Mouse (Mus musculus) left cerebral cortex, postnatal 36 days (tissue): ENCODE data around the gene Ube2n. TPM values are rescaled to one million over a fixed set of nuclear protein-coding genes. Genes with fewer than 3 reads are reported as not detected.
A peak's percentile ranks its signal among the peaks of the same experiment; 100 is the strongest.

Experiments
- DNase-seq, 2 experiments: peaks; one replicate each; pipeline ENCODE4 v3.0.0; 2021 to 2022; ENCODE audit warnings: low spot score in 2 of 2, mixed read lengths in 1 of 2
- intact Hi-C: fragments of 180-260 bp; cut with DNase I; formaldehyde crosslinking; loops from one replicate; pipeline ENCODE4 v1.15.1; 2025
- total RNA-seq, 2 experiments: library from RNA; stranded (reverse); gene quantifications; 2 replicates each; pipeline ENCODE4 v1.2.3; 2021

The Ube2n gene
- total RNA-seq, 2 experiments from 2014 or later, result 191 to 196 TPM

- DNase-seq, result no peak
- intact Hi-C loops, result loop anchor here (1.0 to 2.0 kb wide), 3 partner anchors 303 to 483 kb away; no protein-coding TSS in a partner anchor
Measured at GRCm38 (mm10) chr10:95551752-95552151, 36.8 kb downstream of the Ube2n start.

- intact Hi-C loops, result loop anchor here (2.0 kb wide), 1 partner anchor 302 kb away; no protein-coding TSS in a partner anchor
- no peak for DNase-seq
Measured at GRCm38 (mm10) chr10:95552326-95552725, 37.4 kb downstream of the Ube2n start.

GRCm38 (mm10) chr10:95555866-95556265 is 40.9 kb downstream of the Ube2n start:
- intact Hi-C loops, result no loop called here
- DNase-seq, result no peak

- intact Hi-C loops, result no loop called here
- no peak for DNase-seq
Measured at GRCm38 (mm10) chr10:95557337-95557828, 42.4 kb downstream of the Ube2n start.

- intact Hi-C loops, result loop anchor here (2.0 kb wide), 1 partner anchor 299 kb away; no protein-coding TSS in a partner anchor
- no peak for DNase-seq
Measured at GRCm38 (mm10) chr10:95559426-95559825, 44.5 kb downstream of the Ube2n start.

- no peak for DNase-seq
- intact Hi-C loops, result loop anchor here (5.0 kb wide), 1 partner anchor 57 kb away; no protein-coding TSS in a partner anchor
Measured at GRCm38 (mm10) chr10:95560394-95560983, 45.5 kb downstream of the Ube2n start.

GRCm38 (mm10) chr10:95561616-95562015 is 46.7 kb downstream of the Ube2n start:
- no peak for DNase-seq
- intact Hi-C loops, result loop anchor here (5.0 kb wide), 1 partner anchor 56 kb away; no protein-coding TSS in a partner anchor

- intact Hi-C loops, result loop anchor here (5.0 kb wide), 1 partner anchor 55 kb away; no protein-coding TSS in a partner anchor
- DNase-seq, result no peak
Measured at GRCm38 (mm10) chr10:95562395-95562794, 47.5 kb downstream of the Ube2n start.

GRCm38 (mm10) chr10:95562859-95563841 is 48.2 kb downstream of the Ube2n start:
- intact Hi-C loops, result loop anchor here (5.0 kb wide), 1 partner anchor 54 kb away; no protein-coding TSS in a partner anchor

GRCm38 (mm10) chr10:95563851-95564845 is 49.2 kb downstream of the Ube2n start, which contains the start of gene Nudt4:
Gene Nudt4, minus strand, starts transcription at chr10:95564146.
- intact Hi-C loops, result loop anchor here (5.0 kb wide), 1 partner anchor 53 kb away; no protein-coding TSS in a partner anchor
- peak; percentile 84 to 88 for DNase-seq

More at GRCm38 (mm10) chr10:95562859-95563841, 48.2 kb downstream of the Ube2n start:
- DNase-seq, result peak in 1 of 2 experiments; percentile 53

- DNase-seq, result no peak
- intact Hi-C loops, result no loop called here
Measured at GRCm38 (mm10) chr10:95565156-95565854, 50.4 kb downstream of the Ube2n start.

- DNase-seq, result no peak
- intact Hi-C loops, result no loop called here
Measured at GRCm38 (mm10) chr10:95566786-95567185, 51.8 kb downstream of the Ube2n start.

GRCm38 (mm10) chr10:95567550-95567949 is 52.6 kb downstream of the Ube2n start:
- intact Hi-C loops, result no loop called here
- DNase-seq, result no peak

GRCm38 (mm10) chr10:95568016-95568415 is 53.1 kb downstream of the Ube2n start:
- DNase-seq, result no peak
- intact Hi-C loops, result no loop called here

GRCm38 (mm10) chr10:95569441-95569840 is 54.5 kb downstream of the Ube2n start:
- intact Hi-C loops, result no loop called here
- no peak for DNase-seq

- no peak for DNase-seq
- intact Hi-C loops, result no loop called here
Measured at GRCm38 (mm10) chr10:95574994-95575393, 60.0 kb downstream of the Ube2n start.

GRCm38 (mm10) chr10:95575839-95576380 is 61.0 kb downstream of the Ube2n start:
- intact Hi-C loops, result no loop called here

More at GRCm38 (mm10) chr10:95575839-95576380, 61.0 kb downstream of the Ube2n start:
- DNase-seq, result no peak
